Mouse (Mus musculus) thymus, postnatal 36 days (tissue): ENCODE data around the gene Ell2.

Source experiments
- DNase-seq, 2 experiments: peaks; one replicate each; pipeline ENCODE4 v3.0.0; 2022; ENCODE audit warnings: mixed read lengths in 2 of 2

Ell2 gene

GRCm38 (mm10) chr13:75733594-75734161, 27.1 kb downstream of the Ell2 start:
- no peak for DNase-seq

- DNase-seq = no peak
These were observed 27.7 kb downstream of the Ell2 start for GRCm38 (mm10) chr13:75734231-75734630.

DNA sequence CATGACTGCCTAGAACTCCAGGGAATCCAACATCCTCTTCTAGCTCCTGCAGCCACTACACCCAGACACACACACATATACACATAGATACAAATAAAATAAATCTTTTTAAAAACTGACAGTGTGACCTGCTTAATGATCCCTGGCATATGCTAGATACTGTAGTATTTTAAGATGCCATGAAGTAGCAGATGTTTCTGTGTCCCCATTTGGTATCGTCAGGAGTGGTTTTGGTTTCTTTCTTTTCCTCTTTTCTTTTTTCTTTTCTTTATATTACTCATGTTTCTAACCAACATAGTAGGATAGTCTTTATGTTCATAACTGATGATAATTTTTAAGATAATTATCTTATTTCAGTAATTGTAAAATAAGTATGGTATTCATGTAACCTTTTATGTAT, 29.0 kb downstream of the Ell2 start:
- DNase-seq = no peak

- DNase-seq = no peak
These were observed 31.4 kb downstream of the Ell2 start for GRCm38 (mm10) chr13:75737991-75738390.

DNA sequence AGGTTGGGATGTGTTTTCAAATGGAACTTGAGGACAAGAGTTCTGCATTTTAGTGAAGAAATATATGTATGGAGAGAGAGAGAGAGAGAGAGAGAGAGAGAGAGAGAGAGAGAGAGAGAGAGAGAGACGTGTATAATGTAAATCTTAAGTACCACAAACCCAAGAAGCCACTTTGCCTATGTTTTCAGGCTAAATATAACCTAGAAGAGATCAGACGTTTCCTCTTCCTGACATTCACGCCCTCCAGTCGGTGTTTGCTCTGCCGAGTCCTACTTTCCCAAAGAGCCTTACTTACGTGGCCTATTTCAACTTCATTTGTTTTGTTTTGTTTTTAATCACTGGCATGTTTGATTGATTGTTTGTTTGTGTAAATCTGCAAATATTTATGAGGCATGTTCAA, 32.0 kb downstream of the Ell2 start:
- DNase-seq = no peak

- DNase-seq = no peak
These were observed 32.4 kb downstream of the Ell2 start for GRCm38 (mm10) chr13:75738957-75739356.

DNA sequence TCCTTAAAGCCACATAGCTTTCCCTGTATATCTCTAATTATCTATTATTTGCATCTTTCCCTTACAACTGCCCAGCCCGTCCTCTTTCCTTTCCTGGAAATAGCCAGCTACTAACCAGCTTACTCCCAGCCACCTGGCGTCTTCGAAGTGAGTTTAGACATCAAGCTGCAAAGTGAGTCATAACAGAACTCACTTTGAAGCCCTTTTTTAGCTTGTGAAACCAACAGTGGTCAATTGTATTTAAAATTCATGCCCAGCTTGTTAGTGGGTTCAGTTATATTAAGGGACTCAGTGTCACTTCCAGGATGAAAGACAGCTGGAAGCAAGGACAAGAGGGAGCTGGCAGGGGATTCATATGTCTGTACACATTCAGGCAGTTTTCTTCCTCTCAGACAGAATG, 33.5 kb downstream of the Ell2 start:
- DNase-seq = no peak

DNA sequence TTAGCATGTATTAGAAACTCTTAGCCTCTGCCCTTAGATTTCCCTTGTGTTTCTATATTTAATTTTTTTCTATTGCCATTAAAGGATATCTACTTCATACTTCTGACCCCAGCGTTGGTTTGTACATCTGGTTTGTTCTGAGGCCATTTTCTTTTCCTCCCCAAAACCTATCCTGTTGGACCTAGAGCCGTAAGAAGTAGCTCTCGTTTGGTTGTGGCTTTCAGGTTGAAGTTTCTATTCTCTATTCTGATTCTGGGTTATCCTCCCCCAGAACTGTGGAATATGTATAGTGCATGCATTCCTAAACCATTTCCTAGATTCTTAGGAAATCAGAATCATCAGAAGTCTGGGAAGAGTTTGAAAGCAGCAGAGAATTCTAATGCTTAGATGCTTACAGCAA, 34.6 kb downstream of the Ell2 start:
- DNase-seq = no peak

DNA sequence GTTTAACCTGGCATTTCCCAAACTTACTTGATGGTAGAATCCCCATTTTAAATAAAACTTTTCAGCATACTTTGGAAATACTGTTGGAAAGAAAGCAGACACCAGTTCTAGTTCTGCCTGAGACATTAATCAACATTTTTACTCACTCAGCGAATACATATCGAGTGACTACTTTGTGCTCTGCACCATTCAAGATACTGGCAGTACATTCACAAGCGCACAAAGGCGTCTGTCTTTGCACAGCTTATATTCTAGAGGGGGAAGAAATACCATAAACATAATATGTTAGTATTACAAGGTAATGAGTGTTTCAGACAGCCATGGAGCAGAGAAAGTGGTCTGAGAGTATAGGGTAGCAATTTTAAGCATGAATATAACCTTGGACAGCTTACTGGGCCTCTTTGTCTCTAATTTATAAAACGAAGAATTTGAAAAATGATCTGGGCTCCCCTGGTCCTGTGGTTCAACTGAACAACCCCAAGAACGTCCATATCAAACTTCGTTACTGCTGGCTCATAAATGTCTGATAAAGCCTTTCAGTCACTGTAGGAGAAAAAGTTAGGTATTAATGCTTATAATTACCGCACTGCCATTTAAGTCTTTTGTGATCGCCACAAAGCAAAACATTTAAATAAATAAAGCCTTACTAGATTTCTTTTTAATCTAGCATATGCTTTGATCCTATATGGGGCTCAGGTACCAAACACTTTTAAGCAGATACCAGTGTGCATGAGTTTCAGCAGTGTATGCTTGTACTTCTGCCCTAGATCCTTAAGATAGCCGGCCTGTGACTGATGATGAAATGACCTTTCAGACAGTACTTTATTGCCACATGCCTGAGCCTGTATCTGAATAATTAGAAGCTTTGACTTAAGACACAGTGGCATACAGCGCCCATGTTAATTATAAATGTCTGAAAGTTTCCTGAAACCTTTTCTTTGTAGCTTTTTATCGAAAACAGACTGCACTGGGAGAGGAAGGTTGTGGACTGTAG, 35.5 kb downstream of the Ell2 start:
- no peak for DNase-seq

DNA sequence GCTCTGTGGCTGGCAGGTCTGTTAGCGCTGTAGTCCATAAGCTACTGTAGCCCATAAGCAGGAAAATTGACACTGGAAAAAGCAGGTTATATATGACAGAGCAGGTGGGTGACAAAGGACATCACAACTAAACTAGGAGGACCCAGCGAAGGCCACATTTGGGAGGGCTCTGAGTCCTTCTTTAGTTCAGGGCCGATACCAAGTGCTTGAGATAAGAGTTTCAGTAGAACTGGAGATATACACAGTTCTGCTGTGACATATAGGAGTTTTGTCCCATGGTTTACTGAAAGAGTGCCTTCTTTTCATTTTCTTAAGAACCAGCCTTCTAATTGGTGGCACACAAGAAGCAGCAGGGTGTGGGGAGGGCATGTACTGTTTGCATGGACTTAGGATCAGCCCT, 36.4 kb downstream of the Ell2 start:
- DNase-seq = no peak

- DNase-seq = no peak
These were observed 37.5 kb downstream of the Ell2 start for GRCm38 (mm10) chr13:75744065-75744464.

- DNase-seq = no peak
These were observed 38.8 kb downstream of the Ell2 start for GRCm38 (mm10) chr13:75745328-75745727.

DNA sequence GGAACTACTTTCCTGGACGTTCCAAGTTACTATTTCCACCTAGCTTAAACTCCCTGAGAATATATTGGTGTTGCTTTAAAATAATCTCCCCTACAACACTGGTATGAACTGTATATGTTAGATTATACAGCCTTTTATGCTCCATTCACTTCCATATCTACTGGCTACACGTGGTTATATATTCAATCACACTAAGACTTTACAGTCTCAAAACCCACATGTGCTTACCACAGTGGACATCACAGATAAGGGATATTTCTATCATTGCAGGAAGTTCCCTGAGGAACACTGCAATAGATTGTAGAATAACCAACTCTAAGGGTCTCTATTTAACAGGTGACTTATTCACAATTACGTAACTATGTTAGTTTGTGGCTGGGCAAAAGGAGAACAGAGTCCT, 40.7 kb downstream of the Ell2 start:
- no peak for DNase-seq

GRCm38 (mm10) chr13:75748685-75749084, 42.1 kb downstream of the Ell2 start:
- DNase-seq = no peak

DNA sequence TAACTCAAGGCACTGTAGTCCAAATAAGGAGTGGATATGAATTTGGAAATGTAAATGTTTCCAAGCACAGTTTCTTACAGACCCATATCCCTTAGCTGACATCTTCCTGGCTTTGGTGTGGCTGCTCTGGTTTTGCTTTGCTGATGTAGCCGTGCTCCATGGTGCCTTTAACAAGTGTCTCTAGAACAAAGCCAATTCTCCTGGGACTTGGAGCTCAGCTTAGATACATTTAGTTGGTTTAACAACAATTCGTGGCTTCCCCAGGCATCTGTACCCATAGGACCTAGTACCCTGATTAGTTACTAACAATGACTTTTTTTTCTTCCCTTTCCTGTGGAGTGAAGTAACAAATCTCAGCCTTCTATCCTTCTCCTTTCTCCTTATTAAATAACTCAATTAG, 44.2 kb downstream of the Ell2 start:
- no peak for DNase-seq

DNA sequence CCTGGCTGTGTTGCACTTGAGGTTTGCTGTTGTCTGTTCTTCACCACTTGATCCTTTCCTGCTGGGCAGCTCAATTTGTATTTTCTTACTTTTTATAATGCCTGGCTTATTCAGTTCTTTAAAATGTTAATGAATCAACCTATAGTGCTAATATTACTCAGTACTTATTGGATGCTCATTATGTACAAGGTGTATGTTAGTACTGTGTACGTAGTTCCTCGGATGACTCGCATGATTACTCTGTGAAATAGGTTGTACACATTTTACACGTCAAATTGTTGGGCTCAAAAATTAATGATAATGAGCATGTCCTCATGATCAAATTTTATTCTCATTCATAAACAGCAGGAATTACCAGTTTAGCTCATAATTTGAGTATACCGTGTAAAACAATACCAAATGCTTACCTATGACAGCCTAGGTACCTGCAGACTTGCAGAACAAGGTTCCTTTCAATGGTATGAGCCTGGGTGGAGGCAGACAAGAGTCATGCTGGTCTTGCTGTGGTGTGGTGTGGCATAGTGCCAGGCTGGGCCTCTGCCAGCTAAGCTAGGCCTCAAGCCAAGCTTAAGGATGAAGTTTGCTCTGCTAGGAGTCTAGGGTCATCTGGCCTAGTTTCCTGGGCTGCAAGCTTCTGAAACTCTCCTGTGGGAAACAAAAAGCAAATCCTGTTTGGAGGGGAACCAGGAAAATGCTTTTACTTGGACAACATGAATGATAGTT, 45.8 kb downstream of the Ell2 start:
- DNase-seq = no peak

DNA sequence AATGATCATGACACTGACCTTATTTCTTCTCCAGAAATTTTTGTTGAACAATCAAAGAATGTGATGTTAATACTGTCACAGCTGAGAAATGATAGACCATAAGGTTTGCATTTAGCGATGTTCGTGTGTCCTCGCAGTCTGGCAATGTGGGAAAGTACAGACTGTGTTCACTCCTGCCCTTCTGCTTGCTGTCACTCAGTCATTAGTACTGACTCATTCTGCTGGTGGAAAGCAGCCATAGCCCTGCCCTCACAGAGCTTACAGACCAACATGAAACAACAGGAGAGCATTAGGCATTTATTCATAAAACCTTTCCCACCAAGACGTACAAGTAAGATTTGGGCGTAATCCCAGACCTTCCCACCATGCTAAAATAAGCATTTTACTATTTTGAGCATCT, 47.8 kb downstream of the Ell2 start:
- no peak for DNase-seq

DNA sequence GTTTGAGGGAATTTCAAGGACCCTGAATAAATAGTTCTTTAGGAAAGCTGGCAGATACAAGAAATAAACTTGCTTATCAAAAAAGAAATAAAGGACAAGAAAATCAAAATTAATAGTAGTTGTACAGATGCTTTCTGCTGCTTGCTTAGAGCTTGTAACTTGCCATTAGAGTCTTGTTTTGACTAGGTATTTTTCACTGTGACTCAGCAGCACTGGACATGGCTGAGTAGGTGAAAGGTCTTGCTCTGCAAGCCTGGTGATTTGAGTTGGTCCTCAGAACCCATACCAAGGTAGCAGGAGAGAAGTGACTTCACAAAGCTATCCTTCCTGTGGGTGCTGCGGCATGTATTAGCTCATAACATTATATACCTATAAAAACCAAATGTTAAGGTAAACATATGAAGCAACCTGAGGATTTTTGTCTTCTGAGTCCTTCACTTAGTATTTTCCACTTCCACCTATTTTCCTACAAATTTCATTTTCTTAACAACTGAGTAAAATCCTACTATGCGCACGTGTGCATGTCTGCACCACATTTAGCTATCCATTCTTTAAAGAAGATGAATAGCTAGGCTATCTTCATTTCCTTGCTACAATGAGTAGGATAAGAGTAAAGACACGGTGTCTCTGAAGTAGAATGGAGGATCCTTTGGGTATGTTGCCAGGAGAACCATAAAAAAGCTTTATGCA, 54.4 kb downstream of the Ell2 start:
- DNase-seq = no peak

DNA sequence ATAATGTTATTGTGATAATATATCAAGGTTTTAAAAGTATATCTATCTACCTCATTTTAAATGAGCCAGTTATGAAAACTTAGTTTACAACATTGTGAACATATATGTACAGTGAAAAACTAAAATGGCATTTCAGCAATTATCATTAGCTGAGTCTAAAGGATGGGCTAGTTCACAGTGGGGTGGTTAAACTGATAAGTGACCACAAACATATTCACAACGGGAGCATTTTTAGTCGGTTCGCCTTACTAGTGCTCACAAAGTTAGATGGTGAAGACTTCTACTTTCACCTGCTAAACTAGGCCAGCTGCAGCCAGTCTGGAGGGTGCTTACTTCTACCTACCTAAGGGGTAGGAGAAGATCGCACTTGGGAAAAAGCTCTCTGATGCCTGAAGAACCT, 56.2 kb downstream of the Ell2 start:
- DNase-seq = no peak

DNA sequence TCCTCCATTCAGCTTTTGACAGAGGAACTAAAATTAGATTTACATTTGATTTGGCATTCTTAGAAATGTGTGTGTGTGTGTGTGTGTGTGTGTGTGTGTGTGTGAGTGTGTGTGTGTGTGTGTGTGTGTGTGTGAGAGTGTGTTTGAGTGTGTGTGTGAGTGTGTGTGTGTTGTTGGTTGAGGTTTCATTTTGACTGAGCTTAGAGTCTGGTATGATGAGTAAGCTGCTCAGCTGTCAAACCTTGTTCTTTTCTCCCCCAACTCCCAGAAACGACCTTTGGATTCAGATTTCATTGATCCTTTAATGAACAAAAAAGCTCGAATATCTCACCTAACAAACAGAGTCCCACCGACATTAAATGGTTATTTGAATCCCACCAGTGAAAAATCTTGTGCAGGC, 56.7 kb downstream of the Ell2 start:
- no peak for DNase-seq

GRCm38 (mm10) chr13:75765742-75766141, 59.2 kb downstream of the Ell2 start:
- DNase-seq = no peak

GRCm38 (mm10) chr13:75766238-75766637, 59.7 kb downstream of the Ell2 start:
- DNase-seq = no peak

- DNase-seq = no peak
These were observed 60.4 kb downstream of the Ell2 start for GRCm38 (mm10) chr13:75766967-75767366.
